Mouse (Mus musculus) cerebellum, adult 11-12 months (tissue): ENCODE data around the gene Zgpat.

Experiments
- DNase-seq: peaks from one replicate; pipeline ENCODE4 v3.0.0; 2022

Gene Zgpat

DNA sequence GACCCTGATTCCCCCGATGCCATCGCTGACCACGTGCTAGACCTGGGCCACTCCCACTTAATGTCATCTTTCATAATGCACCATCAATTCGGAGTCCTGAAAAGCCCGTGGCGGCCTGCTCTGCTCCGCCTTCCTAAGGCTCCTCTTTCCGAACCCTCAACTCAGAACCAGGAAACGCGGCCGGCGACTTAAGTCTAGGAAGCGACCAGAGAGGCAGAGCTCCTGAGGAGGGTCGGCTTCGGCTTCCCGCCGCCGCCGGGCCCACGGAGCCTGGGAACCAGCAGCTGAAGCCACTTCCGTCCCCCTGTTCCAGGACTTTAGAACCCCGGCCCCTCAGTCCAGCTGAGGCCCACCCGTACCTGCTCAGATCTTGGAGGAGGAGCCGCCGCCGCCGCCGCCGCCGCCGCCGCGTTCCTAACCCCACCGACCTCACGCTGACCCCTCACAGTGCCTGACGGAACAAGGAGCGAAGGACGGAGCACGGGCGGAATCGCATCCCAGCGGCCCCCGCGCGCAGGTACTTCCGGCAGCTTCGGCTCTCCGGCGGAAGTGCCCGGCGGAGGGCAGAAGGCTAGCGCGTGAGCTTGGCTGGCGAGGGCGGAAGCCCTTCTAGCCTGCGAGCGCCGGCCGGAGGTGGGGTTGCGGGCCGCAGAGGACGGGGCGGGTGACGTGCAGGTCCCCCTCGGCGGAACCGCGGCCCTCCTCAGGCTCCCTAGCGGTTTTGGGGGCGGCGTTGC, at the start of gene Zgpat, which contains the start of gene Arfrp1:
Gene Zgpat (plus strand): TSS at position 69 of the 737 bp plus-strand sequence.
Gene Arfrp1 (minus strand): TSS at position 545 of the 737 bp plus-strand sequence.
- peak; percentile 88 for DNase-seq

DNA sequence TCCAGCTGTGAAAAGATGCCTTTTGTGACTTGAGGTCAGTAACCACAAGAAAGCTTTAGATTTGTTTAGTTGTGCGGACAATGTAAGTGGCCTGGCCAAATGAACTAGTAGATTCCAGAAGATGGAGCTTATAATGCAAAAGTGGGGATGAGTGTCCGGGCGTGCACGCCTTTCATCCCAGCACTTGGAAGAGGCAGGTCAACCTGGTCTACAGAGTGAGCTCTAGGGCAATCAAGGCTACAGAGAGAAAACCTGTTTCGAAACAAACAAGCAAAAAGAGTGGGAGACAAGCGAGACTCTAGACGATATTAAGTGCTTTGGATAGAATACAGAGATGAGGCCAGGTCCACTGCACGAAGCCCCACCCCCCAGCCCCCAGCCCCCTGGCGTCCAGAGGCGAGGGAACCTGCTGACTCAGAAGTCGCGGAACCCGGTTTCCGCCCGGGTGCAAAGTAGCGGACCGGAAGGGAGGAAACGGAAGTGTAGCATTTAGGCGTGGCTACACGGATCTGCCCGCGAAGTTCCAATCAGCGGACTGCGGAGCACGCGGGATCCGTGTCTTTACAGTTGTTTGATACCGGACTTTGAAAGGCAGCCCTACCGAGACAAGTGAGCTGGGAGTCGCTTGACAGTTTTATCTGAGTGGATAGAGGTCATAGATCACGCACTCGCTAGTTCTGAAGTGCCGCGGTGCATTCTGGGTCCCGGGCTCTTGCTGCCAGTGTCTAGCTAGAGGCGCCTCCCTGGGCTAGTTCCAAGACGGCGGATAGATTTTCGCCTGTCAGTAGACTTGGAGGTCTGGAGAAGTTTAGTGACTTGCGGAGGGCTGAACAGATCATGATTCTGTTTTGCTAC, 45.3 kb upstream of the Zgpat start, which contains the start of gene Rtel1:
Gene Rtel1 (plus strand): TSS at position 492 of the 855 bp plus-strand sequence.
- DNase-seq: peak; percentile 76

DNA sequence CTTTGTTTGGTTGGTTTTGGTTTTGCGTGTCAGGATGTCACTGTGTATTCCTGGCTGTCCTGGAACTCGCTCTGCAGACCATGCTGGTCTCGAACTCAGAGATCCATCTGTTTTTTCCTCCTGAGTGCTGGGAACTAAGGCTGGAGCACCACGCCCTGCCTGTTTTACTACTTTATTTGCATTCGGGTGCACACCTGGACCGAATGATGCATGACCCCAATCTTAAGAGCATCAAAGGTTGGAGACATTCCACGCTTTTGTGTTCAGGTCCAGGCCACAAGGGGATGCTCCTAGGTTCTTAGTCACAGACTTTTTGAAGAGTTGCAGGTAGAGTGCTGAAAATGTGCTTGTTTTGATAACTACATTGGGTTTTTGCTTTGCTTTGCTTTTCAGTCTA, 44.6 kb upstream of the Zgpat start:
- DNase-seq: no peak

DNA sequence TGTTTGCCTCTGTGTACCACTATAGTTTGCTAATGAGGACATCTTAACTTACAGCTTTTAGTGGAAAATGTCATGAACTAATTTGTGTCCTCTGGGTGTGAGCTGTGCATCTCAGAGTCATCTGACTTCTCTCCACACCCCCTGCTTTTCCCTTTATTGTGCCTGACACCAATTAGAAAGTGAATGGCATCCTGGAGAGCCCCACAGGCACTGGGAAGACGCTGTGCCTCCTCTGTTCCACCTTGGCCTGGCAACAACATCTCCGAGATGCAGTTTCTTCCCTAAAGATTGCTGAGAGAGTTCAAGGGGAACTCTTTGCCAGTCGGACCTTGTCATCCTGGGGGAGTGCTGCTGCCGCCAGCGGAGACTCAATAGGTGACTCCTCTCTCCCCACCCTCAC, 42.6 kb upstream of the Zgpat start:
- DNase-seq: no peak

DNA sequence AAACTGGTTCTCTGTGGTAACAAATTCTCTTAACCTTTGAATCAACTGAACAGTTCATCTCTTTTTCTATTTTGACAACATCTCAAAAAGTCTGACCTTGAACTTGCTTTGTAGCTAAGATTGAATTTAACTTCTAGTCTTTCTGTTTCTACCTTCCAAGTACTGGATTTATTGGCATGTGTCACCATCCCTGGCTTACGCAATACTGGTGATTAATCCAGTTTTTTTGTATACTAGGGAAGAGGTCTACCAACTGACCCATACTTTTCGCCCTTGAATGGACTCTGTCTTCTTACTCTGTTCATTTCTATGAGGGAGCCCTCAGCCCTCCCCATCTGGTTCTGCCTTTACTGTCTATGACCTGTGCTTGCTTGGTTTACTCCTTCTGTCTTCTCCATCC, 38.6 kb upstream of the Zgpat start:
- DNase-seq: no peak

DNA sequence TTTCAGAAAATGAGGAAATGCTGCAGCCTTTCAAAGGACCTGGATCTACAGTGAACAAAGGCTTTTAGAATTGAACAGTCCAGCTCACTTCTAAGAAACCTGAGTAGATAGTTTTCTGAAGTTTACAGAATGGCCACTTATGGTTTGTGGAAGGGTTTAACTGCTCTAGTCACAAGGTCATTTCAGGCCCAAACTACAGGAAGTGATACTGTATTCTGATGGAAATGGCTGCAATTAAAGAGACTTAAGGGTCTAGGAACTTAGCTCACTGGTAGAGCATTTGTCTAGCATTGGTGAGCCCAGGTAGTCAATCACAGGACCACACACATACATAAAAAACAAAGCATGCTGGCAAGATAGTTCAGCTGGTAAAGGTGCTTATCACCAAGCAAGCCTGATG, 32.2 kb upstream of the Zgpat start:
- no peak for DNase-seq

DNA sequence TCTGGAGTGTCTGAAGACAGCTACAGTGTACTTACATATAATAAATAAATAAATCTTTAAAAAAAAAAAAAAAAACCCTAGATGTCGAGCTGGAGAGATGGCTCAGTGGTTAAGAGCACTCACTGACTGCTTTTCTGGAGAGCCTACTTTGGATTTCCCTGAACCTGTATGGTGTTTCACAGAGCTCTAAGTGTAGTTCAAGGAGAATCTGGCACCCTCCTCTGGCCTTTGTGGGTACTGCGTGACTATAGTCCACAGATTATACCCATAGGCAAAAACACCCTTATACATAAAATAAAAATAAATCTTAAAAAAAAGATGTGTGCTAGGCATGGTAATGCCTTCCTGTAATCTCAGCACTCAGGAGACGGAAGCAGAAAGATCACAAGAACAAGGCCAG, 30.7 kb upstream of the Zgpat start:
- DNase-seq: peak; percentile 58

DNA sequence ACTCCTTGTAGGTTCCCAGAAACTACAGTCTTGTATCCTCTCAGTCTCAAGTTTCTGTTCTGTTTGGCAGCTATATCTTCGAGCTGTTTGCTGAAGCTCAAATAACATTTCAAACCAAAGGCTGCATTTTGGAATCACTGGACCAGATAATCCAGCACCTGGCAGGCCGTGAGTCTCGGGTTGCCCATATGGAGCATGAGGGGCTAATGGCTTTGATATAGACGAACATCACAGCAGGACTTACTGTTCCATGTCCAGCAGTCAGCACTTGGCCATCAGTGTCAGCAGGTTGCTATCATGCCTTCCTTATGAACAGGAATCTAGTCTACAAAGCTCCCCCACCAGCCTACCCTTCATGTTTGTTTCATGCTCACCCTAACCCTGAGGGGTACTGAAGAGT, 24.3 kb upstream of the Zgpat start:
- DNase-seq: peak; percentile 68

DNA sequence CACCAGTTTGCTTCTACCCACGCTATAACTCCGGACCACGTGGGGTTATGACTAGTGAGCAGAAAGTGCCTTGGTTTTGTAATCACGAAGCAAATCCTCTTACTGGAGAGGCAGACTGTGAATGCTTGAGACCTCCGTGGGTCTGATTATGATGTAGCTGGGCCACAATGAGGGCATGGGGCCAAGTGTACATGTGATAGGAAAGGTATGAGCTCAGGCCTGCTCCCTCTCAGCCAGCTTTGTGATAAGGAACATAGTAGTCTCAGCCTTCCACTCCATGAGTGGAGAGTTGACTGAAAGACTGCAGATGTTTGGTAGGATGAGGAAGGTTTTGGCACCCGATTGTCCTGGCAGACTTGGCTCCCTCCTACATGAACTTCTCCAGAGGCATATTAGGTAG, 22.0 kb upstream of the Zgpat start:
- DNase-seq: no peak

DNA sequence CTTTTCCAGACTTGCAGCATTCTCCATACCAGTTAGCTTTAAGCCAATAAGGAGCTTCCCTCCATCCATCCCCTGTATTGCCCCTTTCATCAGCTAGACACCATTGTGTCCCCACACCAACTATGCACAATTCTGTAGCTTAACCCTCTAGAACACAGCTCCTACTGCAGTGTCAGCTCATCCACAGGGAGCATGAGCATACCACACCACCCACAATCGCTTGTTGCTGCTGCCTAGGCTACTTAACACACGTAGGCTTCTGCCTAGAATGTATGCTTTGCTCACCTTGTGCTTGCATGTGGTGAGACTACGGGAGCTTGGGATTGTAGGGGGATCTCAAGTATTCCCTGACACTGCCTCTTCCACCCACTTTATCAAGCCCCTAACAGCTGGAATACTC, 7.9 kb upstream of the Zgpat start:
- DNase-seq: no peak

DNA sequence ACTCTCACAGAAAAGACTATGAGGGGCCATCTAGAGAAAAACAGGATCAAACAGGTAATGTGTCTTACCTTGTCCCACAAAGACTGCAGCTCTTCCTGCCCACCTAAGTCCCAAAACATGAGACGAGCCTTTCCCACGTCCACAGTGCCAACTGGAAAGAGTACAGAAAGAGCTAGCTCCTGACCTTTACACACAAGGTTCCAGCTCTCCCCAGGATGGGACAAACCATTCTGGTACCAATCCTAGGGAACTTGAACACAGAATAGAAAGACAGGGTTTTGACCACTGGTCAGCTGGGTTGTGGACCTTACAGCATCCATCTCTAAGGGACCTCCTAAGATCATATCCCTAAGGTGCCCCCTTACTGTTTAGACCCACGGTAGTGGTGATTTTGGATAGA, 782 bp upstream of the Zgpat start:
- DNase-seq: no peak

DNA sequence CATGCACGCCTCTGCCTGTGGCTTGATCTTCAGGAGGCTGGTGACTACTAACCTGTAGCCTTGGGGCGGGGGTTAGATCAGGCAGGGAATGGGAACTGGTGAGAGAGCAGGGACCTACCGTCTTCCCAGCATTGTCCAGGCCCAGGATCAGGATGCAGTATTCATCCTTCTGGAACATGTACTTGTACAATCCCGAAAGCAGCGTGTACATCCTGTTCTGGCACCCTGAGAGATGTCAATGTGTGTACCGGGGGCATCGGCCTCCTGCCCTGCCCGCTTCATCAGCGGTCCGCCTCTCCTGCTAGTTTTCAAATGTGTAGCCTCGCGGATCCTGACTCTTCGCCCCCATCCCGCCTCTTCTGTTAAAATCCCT, 255 bp upstream of the Zgpat start:
- peak; percentile 41 for DNase-seq

DNA sequence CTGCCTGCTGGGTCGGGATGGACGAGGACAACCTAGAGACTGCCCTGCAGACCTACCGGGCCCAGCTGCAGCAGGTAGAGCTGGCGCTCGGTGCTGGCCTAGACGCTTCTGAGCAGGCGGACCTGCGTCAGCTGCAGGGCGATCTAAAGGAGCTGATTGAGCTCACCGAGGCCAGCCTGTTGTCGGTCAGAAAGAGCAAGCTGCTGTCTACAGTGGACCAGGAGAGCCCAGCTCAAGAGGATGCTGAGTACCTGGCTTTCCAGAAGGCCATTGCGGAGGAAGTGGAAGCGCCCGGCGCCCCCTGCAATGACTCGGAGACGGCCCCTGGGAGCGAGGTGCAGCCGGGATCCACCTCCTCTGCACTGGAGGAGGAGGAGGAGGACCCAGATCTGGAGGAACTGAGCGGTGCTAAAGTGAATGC, 937 bp downstream of the Zgpat start:
- DNase-seq: no peak

DNA sequence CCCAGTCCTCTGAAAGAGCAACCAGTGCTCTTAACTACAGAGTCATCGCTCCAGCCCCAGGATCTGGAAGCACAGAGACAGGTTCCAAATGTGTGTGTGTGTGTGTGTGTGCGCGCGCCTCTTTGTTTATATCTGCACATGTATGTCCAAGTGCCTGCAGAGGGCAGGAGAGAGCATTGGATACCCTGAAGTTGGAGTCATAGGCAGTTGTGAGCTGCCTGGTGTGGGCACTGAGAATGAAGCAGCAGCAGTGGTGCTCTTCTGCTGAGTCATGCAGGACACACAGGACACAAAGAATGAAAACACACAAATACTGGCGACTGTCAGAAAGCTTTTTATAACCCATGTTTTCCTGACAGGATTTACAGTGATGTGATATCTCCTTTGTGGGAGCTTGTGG, 5.3 kb downstream of the Zgpat start:
- no peak for DNase-seq

DNA sequence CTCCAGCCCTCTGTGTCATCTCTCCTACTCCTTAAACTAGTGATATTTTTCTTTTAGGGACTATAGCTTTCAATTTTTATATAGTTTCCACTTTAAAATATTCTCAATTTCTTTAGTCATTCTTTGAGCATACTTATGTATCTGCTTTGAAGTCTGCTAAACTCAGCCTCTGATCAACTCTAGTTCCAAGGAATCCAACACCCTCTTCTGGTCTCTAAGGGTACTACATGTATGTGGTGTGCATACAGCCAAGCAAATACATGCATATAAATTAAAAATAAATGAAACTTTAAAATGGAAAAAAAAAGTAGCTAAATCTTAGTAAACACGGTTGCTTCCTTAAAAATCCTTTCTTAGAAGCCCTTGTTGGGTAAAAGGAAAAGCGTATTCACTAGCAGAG, 11.1 kb downstream of the Zgpat start:
- DNase-seq: no peak

DNA sequence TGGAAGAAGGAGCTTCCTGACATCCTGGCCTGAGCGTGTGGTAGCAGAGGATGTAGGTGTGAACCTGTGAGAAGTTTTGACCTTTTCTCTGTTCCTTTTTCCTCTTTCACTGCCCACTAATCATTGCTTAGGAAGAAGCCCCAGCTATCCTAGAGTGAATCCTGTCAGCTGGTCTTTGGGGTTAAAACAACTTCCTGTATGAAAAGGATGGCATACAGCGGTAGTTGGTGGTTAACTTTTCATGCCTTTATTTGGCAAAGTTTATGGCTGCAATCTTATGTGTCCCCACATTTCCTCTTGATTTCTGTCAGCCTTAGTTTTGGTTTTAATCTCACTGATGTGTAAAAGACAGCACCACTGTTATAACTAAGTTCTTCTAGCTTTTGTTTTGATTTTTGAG, 12.5 kb downstream of the Zgpat start:
- DNase-seq: no peak

DNA sequence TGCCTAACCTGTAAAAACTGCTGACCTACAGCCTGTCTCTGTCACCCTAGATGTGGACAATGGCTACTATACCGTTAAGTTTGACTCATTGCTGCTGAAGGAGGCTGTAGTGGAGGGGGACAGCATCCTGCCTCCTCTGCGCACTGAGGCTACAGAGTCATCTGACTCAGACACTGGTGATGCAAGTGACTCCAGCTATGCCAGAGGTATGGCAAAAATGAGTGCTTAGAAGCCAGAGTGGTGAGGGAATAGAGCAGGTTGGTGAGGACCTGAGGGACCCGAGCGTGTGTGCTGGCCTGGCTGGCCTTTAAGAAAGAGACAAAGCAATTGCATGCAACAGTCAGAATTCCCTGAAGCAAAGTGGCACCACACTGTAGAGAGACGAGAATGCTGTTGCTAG, 14.0 kb downstream of the Zgpat start:
- DNase-seq: no peak

DNA sequence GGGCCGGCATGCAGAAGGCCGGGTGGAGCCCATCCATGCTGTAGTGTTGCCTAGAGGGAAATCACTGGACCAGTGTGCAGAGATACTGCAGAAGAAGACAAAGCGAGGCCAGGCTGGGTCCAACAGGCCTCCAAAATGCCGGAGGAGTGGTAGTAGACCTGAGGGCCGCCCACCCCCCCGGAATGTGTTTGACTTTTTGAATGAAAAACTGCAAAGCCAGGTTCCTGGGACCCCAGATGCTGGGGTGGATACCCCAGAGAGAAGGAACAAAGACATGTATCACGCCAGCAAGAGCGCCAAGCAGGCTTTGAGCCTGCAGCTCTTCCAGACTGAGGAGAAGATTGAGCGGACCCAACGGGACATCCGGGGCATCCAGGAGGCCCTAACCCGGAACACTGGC, 15.1 kb downstream of the Zgpat start, which contains the start of gene Lime1:
Gene Lime1 (plus strand): TSS at position 301 of the 400 bp plus-strand sequence.
- no peak for DNase-seq

DNA sequence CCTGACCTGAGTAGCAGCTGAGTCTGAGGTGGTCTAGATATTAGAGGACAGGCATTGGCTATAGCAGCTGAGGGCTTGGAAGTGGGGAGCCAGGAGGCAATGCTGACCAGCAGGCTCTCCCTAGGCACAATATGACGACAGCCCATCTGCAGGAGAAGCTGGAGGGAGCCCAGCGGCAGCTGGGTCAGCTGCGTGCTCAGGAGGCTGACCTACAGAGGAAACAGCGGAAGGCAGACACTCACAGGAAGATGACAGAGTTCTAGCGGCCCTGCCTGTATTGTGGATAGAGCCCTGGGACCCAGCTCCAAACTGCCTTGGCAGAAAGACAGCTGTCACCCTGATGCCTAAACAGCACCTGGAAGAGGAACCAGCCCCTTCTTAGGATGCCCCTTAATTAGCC, 15.5 kb downstream of the Zgpat start:
- no peak for DNase-seq

DNA sequence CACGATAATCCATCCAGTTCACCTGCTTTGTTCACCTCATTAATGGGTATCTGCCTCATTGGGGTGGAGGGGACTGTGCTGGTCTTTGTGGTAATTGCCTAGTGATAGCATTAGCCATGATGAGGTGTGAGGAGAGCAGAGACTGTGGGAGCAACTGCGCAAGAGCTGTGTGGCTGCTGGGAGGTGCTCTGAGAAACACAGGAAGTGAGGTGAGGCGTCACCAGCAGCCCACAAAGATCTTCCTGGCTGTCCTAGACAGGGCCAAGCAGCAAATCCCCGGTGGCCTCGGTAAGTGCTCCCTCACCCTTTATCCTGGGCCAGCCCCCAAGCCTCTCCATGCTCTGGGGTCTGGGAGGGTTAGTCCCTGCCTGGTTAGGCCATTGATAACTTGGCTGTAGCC, 16.4 kb downstream of the Zgpat start:
- no peak for DNase-seq

DNA sequence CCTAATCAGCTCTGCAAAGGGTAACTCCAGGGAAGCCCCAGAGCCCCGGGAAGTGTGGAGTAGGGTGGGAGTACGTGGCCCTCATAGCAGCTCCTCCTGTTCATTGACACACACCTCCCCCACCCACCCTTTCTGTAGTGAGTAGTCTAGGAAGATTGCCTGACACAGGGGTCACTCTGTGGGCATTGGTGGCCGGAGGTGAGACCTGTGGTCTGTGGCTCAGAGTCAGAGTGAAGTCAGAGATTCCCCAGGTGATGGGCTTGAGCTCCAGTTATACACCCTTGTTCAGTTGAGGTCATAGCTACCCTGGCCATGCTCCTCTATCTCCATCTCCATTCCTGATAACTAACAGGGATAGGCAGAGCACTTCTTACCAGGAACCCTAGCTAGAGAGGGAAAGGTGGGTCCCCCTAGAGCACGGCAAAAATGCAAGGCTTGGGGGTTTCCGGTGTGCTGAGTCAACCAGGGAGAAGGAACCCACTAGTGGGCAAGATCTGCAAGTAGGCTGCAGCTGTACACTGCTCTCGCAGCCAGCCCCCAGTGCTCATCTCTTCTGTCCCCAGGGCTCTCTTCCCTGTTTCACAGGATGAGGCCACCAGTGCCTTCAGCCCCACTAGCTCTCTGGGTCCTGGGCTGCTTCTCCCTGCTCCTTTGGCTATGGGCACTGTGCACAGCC, 17.0 kb downstream of the Zgpat start:
- DNase-seq: no peak

DNA sequence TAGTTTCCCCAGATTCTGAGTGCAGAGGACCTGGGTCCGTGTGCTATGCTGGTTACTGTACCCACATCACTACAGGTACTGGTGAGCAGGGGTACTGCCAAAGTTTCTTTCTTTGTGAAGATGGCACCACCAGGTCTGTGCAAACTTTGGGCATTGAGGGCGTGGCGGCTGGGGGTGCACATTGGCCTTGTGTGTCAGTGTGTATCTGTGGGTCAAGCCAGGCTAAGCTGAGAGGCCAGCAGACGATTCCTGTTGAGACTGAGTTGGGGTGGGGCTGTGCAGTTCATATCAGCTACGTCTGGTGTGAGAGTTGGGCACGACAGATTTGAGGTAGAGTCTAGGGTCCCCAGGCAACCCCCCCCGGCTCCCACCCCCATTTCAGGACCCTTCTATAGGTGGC, 19.7 kb downstream of the Zgpat start:
- no peak for DNase-seq

DNA sequence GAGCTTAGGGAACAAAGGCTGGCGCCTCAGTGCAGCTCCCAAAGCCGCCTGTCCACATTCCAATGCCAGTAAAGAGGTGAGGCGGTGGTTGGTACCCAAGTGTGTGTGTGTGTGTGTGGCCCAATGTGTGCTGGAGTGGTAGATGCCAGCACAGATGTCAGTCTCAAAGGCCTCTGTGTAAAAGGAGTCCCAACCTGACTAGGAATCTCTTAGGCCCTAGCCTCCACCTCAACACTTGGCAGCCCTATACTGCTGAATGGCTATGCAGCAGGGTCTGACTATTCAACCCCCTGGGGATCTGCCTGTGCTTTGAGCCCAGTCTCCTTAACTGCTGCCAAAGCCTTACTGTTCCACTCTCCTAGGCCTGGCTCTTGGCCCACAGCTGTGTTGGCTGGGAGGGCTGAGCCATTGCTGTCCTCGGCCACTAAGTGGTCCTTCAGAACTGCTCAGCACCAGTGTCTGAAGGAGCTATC, 20.2 kb downstream of the Zgpat start:
- DNase-seq: peak; percentile 64
